Mouse (Mus musculus) erythroblast, embryonic 14.5 days (primary cell): ENCODE measurements around the gene Iqschfp. TPM values are rescaled to one million over a fixed set of nuclear protein-coding genes. Genes with fewer than 3 reads are reported as not detected.

Experiments used
- H3K27me3 ChIP-seq: 2 replicates; pipeline ENCODE4 v1.6.1; 2012; ENCODE audit warnings: inconsistent platforms; ENCODE audit not compliant: control insufficient read depth
- H3K36me3 ChIP-seq: 2 replicates; pipeline ENCODE4 v1.6.1; 2012; ENCODE audit warnings: mild to moderate bottlenecking, inconsistent platforms; ENCODE audit not compliant: control insufficient read depth
- H3K4me1 ChIP-seq: 2 replicates; pipeline ENCODE4 v1.6.1; 2012; ENCODE audit warnings: inconsistent platforms; ENCODE audit not compliant: control insufficient read depth
- H3K4me3 ChIP-seq: replicated peaks from 2 replicates; pipeline ENCODE3; 2012; ENCODE audit warnings: moderate library complexity, mild to moderate bottlenecking, inconsistent platforms
- H3K9me3 ChIP-seq: 2 replicates; pipeline ENCODE4 v1.6.1; 2012; ENCODE audit warnings: low read length, inconsistent platforms, mixed read lengths; ENCODE audit not compliant: control insufficient read depth
- GATA1 ChIP-seq: IDR thresholded peaks from 2 replicates; pipeline ENCODE4 v1.6.1; 2012; ENCODE audit warnings: low read length, inconsistent platforms, mixed read lengths
- TAL1 ChIP-seq: IDR thresholded peaks from 3 replicates; pipeline ENCODE4 v1.6.1; 2012; ENCODE audit warnings: low read length, inconsistent platforms, mixed read lengths
- polyA plus RNA-seq: library from polyadenylated mRNA; stranded (reverse); fragments of >175 nt; gene quantifications from 2 replicates; pipeline ENCODE4 v1.2.3, GENCODE M21; 2012

Gene Iqschfp
- polyA plus RNA-seq, 1 experiment = not detected

DNA sequence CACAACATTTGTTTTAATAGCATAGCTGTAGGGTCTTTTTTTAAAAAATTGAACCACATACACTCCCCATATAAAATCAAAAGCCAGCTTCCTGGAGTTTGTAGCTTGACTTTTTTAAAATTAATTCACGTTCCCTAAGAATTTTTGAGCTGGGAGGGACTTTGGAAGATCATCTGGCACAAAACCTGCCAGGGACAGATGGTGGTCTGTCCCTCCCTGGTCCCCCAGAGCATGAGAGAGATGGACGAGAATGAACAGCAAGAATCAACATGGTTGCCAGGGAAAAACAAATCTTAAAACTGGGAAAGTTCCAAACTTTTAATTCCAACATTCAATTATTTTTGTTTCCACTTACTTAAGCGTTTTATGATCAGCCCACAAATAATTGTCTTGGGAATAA is 506.7 kb downstream of the Iqschfp start:
- no peak overlapping the region for H3K4me3 ChIP-seq
- TF ChIP-seq TAL1 (no peak), GATA1 (no peak)
- no peaks in the 10 kb centered on the region for H3K9me3 ChIP-seq
- H3K4me1 ChIP-seq = no peaks in the 10 kb centered on the region
- no peaks in the 10 kb centered on the region for H3K27me3 ChIP-seq
- no peaks in the 10 kb centered on the region for H3K36me3 ChIP-seq

DNA sequence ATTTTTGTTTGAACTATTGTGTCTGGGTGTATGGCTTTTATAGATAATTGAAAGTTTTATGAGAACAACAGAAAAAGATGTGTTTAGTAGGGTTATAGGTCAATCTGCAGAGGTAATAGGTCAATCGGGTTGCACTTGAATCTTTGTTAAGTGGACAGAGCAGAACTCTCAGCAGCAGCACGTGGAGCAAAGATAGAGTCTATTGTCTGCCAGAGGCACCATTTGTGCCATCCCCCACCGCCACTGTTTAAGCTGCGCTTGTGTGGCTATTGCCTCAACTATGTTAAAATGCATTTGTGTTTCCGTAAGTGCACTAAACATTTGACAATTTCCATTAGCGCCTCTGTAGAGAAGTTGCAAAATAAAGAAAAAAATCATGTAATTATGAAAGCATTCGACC is 508.1 kb downstream of the Iqschfp start:
- Histone ChIP-seq H3K9me3 (no peaks in the 10 kb centered on the region), H3K36me3 (no peaks in the 10 kb centered on the region), H3K4me1 (no peaks in the 10 kb centered on the region), H3K27me3 (no peaks in the 10 kb centered on the region), H3K4me3 (no peak overlapping the region)
- TF ChIP-seq TAL1 (no peak), GATA1 (no peak)

DNA sequence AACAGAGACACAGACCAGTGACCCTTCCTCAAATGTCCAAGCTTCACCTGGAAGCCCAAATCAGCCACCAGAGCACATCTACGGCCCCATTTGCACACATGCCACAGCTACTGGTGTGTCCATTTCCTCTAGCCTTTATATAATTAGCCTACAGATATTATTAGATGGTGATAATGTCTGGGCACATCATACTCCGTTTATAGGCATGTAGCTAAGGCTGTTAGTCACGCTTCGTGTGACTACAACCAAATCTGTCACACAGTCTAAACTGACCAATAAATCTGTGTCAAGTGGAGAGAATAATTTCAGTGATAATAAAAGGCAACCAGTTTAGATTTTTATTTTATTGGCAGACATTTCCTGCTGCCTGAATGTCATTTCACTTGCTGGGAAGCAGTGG is 511.3 kb downstream of the Iqschfp start:
- Histone ChIP-seq H3K4me1 (no peaks in the 10 kb centered on the region), H3K27me3 (no peaks in the 10 kb centered on the region), H3K36me3 (no peaks in the 10 kb centered on the region), H3K9me3 (no peaks in the 10 kb centered on the region), H3K4me3 (no peak overlapping the region)
- no peak for TF ChIP-seq TAL1
- no peak for TF ChIP-seq GATA1

DNA sequence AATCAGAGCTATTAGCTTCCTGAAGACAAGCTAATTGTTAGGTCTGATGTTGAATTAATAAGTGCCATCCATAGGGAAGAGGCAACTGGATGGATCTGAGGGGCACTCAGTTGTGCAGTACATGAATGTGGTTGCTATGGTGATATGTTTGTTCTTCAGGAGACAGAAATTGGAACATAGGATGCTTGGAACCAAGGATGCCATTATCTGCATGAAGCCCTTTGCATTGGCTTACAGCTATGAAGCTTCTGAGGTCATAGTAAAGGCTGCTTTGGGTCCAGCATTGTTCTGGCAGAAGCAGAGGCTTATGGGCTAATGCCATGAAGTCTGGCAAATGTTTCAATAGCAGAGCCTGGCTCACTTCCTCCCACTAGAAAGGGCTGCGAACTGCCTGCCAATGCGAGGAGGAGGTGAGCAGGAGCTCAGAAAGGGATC is 511.8 kb downstream of the Iqschfp start:
- Histone ChIP-seq H3K4me3 (no peak overlapping the region), H3K9me3 (no peaks in the 10 kb centered on the region), H3K36me3 (no peaks in the 10 kb centered on the region), H3K4me1 (no peaks in the 10 kb centered on the region), H3K27me3 (no peaks in the 10 kb centered on the region)
- no peak for TF ChIP-seq TAL1
- TF ChIP-seq GATA1 = no peak

DNA sequence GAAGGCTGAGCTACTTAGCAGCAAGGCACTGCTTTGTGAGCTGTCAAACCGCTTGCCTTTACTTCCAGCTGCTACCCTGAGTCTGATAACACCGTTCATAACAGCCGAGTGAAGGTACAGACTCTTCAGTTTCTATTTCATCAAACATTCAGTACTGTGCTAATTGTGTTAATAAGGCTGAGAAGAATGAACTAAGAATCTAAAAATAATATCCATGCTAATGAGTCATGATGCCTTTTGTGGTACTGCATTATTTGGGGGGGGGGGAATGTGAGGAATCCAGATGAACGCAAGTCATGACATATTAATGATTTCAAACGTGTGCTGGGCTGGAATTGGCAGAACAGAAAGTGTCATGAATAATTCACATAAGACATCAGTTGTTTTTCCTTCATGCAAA is 513.7 kb downstream of the Iqschfp start:
- Histone ChIP-seq H3K36me3 (no peaks in the 10 kb centered on the region), H3K9me3 (no peaks in the 10 kb centered on the region), H3K4me1 (no peaks in the 10 kb centered on the region), H3K27me3 (no peaks in the 10 kb centered on the region), H3K4me3 (no peak overlapping the region)
- TF ChIP-seq GATA1 = no peak

DNA sequence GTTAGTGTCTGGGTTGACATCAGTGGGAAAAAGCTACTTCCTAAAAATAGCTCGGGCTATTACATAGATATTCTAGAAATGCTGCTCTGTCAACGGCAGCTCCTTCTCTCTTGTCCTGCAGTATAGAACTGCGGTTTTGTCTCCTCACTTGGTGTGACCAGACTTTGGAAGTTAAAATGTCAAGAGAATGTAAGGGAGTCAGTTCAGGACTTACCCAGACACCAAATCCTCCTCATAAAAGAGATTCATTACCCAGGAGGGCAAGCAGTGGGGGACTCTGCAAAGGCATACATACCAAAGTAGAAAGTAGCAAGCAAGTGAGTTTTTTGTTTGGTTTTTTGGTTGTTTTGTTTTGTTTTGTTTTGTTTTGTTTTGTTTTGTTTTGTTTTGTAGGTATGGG is 520.2 kb downstream of the Iqschfp start:
- Histone ChIP-seq H3K4me3 (no peak overlapping the region), H3K9me3 (no peaks in the 10 kb centered on the region), H3K36me3 (no peaks in the 10 kb centered on the region), H3K27me3 (no peaks in the 10 kb centered on the region), H3K4me1 (no peaks in the 10 kb centered on the region)
- TF ChIP-seq GATA1 = no peak
- no peak for TF ChIP-seq TAL1

DNA sequence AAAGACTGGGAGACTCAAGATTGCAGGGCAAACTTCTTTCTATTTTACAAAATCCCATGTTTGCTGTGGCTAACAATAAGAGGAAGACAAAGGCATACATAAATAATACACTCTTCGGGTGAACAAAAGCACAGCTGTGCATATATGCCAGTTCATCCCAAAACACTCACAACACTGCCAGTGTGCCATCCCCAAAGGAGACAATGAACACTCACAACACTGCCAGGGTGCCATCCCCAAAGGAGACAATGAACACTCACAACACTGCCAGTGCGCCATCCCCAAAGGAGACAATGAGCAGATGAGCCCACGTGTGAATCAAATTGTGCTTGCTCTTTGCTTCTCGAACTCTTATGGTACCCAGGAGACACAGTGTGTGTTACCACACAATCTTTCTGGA is 527.8 kb downstream of the Iqschfp start:
- Histone ChIP-seq H3K27me3 (no peaks in the 10 kb centered on the region), H3K4me3 (no peak overlapping the region), H3K9me3 (no peaks in the 10 kb centered on the region), H3K36me3 (no peaks in the 10 kb centered on the region), H3K4me1 (no peaks in the 10 kb centered on the region)
- no peak for TF ChIP-seq GATA1
- TF ChIP-seq TAL1 = no peak

DNA sequence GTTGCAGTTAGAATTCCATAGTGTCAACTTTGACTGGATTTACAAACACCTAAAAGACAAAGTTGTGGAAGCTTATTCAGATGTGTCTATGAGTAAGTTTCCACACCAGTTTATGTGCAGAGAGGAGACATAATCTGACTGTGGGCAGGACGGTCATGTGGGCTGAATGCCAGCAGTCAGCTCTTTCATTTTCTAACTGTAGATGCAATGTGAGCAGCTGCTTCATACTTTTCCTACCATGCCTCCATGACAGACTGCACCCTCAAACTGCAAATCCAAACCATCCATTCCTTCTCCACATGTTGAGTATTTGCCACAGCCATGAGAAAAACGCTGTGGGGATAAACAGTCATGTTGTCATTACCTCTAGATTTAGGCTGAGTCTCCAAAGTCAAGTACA is 528.9 kb downstream of the Iqschfp start:
- H3K36me3 ChIP-seq = no peaks in the 10 kb centered on the region
- H3K4me1 ChIP-seq = no peaks in the 10 kb centered on the region
- H3K9me3 ChIP-seq = no peaks in the 10 kb centered on the region
- no peaks in the 10 kb centered on the region for H3K27me3 ChIP-seq
- no peak overlapping the region for H3K4me3 ChIP-seq
- TF ChIP-seq GATA1 (no peak), TAL1 (no peak)

DNA sequence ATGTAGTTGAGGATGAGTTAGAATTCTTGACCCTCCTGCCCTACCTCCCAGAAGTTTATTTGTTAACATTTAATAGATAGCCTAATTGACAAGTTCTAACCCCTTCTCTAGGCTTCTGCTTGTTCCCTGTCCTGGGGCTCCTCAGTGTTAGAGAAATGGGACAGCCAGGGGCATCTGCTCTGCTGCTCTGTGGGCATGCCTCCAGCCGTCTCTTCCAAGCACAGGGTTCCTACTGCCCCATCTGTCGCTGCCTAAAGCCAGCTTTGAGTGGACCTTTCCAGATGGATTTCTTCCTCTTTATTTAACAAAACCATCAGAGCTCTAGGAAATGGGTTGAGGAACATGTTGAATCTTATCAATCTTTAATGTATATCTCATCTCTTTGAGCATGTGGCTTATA is 529.8 kb downstream of the Iqschfp start:
- no peak for TF ChIP-seq TAL1
- TF ChIP-seq GATA1 = no peak
- Histone ChIP-seq H3K4me1 (no peaks in the 10 kb centered on the region), H3K4me3 (no peak overlapping the region), H3K36me3 (no peaks in the 10 kb centered on the region), H3K27me3 (no peaks in the 10 kb centered on the region), H3K9me3 (no peaks in the 10 kb centered on the region)

DNA sequence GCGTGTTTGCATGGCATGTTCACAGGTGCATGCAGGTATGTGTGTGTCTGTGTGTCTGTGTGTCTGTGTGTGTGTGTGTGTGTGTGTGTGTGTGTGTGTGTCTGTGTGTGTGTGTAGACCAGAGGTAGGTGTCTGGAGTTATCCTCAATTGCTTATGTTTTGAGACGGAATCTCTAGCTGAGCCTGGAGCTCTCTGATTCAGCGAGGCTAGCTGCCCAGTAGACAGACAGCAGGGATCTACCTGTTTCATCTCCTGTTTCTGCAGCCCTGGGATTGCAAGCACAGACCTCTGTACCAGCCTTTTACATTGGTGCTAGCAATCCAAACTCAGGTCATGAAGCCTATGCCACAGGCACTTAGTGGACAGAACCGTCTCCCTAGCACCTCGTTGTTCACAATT is 536.0 kb downstream of the Iqschfp start:
- H3K4me3 ChIP-seq = no peak overlapping the region
- H3K27me3 ChIP-seq = no peaks in the 10 kb centered on the region
- no peak for TF ChIP-seq TAL1
- TF ChIP-seq GATA1 = no peak
- no peaks in the 10 kb centered on the region for H3K36me3 ChIP-seq
- H3K4me1 ChIP-seq = no peaks in the 10 kb centered on the region
- H3K9me3 ChIP-seq = no peaks in the 10 kb centered on the region
